Mouse (Mus musculus) kidney, embryonic 14.5 days (tissue): ENCODE results near the gene Cpne5. TPM values are rescaled to one million over a fixed set of nuclear protein-coding genes. Genes with fewer than 3 reads are reported as not detected.
A peak's percentile ranks its signal among the peaks of the same experiment; 100 is the strongest.

ENCODE experiments used
- ATAC-seq: fragments of 200-750 bp; cut with Nextera tagmentation; 2 replicates; pipeline ENCODE4 v1.8.0; 2017; ENCODE audit warnings: moderate number of reproducible peaks, mild to moderate bottlenecking, moderate TSS enrichment, moderate library complexity; ENCODE audit not compliant: low FRiP score, low TSS enrichment
- H3K27ac ChIP-seq: fragments of 300-500 bp; sonication (generic); 2 replicates; pipeline ENCODE4 v1.5.1; 2014; ENCODE audit warnings: low read depth, mild to moderate bottlenecking, low read length, moderate library complexity, mixed read lengths
- H3K27me3 ChIP-seq: fragments of 300-500 bp; sonication (generic); 2 replicates; pipeline ENCODE4 v1.6.1; 2014; ENCODE audit warnings: mild to moderate bottlenecking, low read length; ENCODE audit not compliant: control insufficient read depth, insufficient read depth
- H3K36me3 ChIP-seq: fragments of 300-500 bp; sonication (generic); 2 replicates; pipeline ENCODE4 v1.6.1; 2014; ENCODE audit warnings: low read length, mixed read lengths; ENCODE audit not compliant: control insufficient read depth, insufficient read depth
- H3K4me1 ChIP-seq: fragments of 300-500 bp; sonication (generic); 2 replicates; pipeline ENCODE4 v1.6.1; 2014; ENCODE audit warnings: low read length, mixed read lengths; ENCODE audit not compliant: control insufficient read depth, insufficient read depth
- H3K4me2 ChIP-seq: fragments of 300-500 bp; sonication (generic); replicated peaks from 2 replicates; pipeline ENCODE4 v1.6.1; 2014; ENCODE audit warnings: low read depth, mild to moderate bottlenecking, low read length
- H3K4me3 ChIP-seq: fragments of 300-500 bp; sonication (generic); 2 replicates; pipeline ENCODE4 v1.5.1; 2014; ENCODE audit warnings: mild to moderate bottlenecking, low read length
- H3K9ac ChIP-seq: fragments of 300-500 bp; sonication (generic); 2 replicates; pipeline ENCODE4 v1.6.1; 2014; ENCODE audit warnings: low read depth, mild to moderate bottlenecking, low read length, moderate library complexity
- H3K9me3 ChIP-seq: fragments of 300-500 bp; sonication (generic); 2 replicates; pipeline ENCODE4 v1.6.1; 2016; ENCODE audit warnings: low read length; ENCODE audit not compliant: control insufficient read depth
- WGBS: fragments of 180-500 bp; shearing (Covaris S2); extraction: QIAGEN DNeasy Blood & Tissue Kit; methylation state at CpG from one replicate; pipeline ENCODE4 v1.1.7; 2014; 5-methylcytosine and 5-hydroxymethylcytosine counted together
- polyA plus RNA-seq: library from polyadenylated mRNA; unstranded; fragments of >200 nt; fragmentation: Nextera tagmentation; extraction: Ambion mirVana; gene quantifications from 2 replicates; pipeline ENCODE4 v1.2.1, GENCODE M21; 2014

Gene Cpne5
- polyA plus RNA-seq, 1 experiment from 2014 or later: 12.3 TPM

DNA sequence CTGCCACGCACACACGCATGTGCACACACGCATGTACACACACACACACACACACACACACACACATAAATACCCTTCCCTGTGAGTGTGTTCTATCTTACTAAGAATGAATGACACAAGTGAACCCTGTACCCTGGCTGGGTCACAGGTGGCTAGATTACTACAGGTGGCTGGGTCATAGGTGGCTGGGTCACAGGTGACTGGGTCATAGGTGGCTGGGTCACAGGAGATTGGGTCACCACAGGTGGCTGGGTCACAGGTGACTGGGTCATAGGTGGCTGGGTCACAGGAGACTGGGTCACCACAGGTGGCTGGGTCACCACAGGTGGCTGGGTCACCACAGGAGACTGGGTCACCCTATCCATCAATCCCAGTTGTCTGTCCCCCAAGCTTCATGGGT is 27.9 kb downstream of the Cpne5 start:
- H3K4me2 ChIP-seq: no peak overlapping the region
- no peak overlapping the region for H3K9ac ChIP-seq
- H3K4me3 ChIP-seq: no peak overlapping the region
- H3K4me1 ChIP-seq: no peaks in the 10 kb centered on the region
- no peak for ATAC-seq
- 98% methylated on average over 3 of the region's 3 CpGs for WGBS
- no peaks in the 10 kb centered on the region for H3K9me3 ChIP-seq
- H3K36me3 ChIP-seq: no peaks in the 10 kb centered on the region
- no peak overlapping the region for H3K27ac ChIP-seq
- no peaks in the 10 kb centered on the region for H3K27me3 ChIP-seq

DNA sequence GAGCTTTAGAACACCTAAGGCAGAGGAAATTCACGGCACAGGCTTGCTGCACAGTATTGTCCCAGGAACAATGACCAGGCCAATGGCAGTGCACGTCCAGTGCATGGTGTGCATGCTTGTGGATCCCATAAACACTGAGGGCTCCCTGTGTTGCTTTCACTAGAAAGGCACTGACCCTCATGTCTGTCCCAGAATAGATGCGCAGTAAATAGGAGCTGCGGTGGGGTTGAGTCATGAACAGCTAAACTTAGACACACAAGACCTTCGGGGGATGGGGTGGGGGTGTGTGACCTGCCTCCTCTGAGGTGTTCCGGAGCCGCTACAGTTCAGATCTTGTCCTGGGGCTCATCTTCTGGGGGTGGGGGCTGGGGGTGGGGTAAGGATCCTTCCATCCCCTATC is 31.9 kb downstream of the Cpne5 start:
- Histone ChIP-seq H3K27ac (no peak overlapping the region), H3K36me3 (no peaks in the 10 kb centered on the region), H3K4me3 (no peak overlapping the region), H3K4me1 (no peaks in the 10 kb centered on the region), H3K9ac (no peak overlapping the region), H3K4me2 (no peak overlapping the region), H3K27me3 (no peaks in the 10 kb centered on the region), H3K9me3 (no peaks in the 10 kb centered on the region)
- no peak for ATAC-seq
- WGBS: 81% methylated on average over 7 of the region's 7 CpGs

DNA sequence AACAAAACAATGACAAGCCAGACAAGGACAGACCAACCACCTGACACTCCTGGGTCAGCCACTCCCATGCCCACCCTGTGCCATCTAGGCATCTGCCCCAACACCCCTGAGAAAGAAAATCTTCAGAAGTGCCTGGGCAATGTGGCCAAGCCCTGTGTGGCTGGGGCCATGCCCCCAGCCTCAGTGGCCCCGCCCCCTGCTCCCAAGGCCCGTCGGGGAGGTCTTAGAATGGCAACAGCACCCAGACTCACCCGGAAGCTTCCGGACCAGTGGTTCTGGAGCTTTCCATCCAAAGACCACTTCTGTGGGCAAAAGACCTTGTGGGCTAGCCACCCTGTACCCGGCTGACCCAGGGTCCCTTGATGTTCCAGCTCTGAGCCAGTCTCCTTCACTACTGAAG is 35.4 kb downstream of the Cpne5 start:
- no peak overlapping the region for H3K4me3 ChIP-seq
- 80% methylated on average over 6 of the region's 6 CpGs for WGBS
- no peaks in the 10 kb centered on the region for H3K27me3 ChIP-seq
- H3K9ac ChIP-seq: no peak overlapping the region
- no peak overlapping the region for H3K4me2 ChIP-seq
- no peaks in the 10 kb centered on the region for H3K36me3 ChIP-seq
- peaks cover 7% of the 10 kb centered on the region; the same call in 1 of the 2 replicates for H3K4me1 ChIP-seq
- ATAC-seq: no peak
- H3K27ac ChIP-seq: no peak overlapping the region
- no peaks in the 10 kb centered on the region for H3K9me3 ChIP-seq

DNA sequence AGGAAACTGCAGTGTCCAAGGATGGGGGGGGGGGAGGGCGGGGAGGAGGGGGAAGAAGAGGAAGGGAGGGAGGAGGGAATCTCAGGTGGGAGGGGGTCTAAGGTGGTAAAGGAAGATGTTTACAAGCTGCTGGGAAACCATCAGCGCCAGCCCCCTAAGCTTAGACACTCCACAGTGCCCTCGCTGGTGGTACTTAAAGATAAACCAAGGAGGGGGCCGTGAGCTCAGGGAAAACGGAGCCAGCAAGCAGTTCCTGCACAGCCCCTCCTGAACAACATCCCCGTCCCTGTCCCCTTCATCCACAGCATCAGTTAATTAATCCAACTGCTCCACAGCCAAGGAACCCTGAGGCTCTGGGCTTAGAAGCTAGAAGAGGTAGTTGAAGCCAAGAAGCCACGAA is 38.1 kb downstream of the Cpne5 start:
- Histone ChIP-seq H3K27ac (no peak overlapping the region), H3K36me3 (no peaks in the 10 kb centered on the region), H3K4me1 (peaks cover 7% of the 10 kb centered on the region; the same call in 1 of the 2 replicates), H3K9me3 (no peaks in the 10 kb centered on the region), H3K4me2 (no peak overlapping the region), H3K9ac (no peak overlapping the region), H3K27me3 (no peaks in the 10 kb centered on the region), H3K4me3 (no peak overlapping the region)
- 25% methylated on average over 6 of the region's 7 CpGs for WGBS
- no peak for ATAC-seq

DNA sequence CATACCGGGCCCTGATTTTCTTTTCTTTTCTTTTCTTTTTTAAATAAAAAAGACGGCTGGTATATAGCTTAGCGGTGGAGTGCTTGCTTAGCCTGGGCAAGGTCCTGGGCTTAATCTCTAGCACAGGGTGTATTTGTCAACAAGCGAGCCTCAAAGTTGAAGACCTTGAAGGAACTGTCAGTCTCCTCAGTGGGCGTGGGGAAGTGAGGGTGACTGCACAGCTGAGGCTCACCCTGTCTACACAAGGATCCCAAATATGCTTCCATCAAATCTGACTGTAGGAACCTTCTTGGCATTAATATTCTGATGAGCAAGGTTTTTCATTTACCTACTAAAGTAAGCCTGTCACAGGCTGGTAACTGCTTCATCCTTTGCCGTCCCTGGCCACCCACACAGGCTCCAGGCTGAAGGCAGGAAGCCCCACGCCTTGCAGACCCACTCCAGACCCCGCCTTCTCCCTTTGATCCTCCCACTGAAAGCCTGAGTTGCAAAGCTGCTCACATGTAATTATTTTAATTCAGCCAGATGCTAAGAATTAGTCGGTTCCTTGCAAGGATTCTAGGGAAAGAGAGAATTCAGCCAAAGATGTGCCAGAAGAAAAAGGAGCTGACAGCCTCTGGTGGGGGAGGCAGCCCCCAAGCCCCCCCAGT is 38.7 kb downstream of the Cpne5 start:
- H3K27ac ChIP-seq: no peak overlapping the region
- no peak overlapping the region for H3K4me3 ChIP-seq
- no peak overlapping the region for H3K9ac ChIP-seq
- no peaks in the 10 kb centered on the region for H3K27me3 ChIP-seq
- H3K4me1 ChIP-seq: peaks cover 7% of the 10 kb centered on the region; the same call in 1 of the 2 replicates
- ATAC-seq: peak; percentile 70; the same call in 1 of the 2 replicates
- no peak overlapping the region for H3K4me2 ChIP-seq
- WGBS: 22% methylated on average over 9 of the region's 9 CpGs
- H3K9me3 ChIP-seq: no peaks in the 10 kb centered on the region
- no peaks in the 10 kb centered on the region for H3K36me3 ChIP-seq

DNA sequence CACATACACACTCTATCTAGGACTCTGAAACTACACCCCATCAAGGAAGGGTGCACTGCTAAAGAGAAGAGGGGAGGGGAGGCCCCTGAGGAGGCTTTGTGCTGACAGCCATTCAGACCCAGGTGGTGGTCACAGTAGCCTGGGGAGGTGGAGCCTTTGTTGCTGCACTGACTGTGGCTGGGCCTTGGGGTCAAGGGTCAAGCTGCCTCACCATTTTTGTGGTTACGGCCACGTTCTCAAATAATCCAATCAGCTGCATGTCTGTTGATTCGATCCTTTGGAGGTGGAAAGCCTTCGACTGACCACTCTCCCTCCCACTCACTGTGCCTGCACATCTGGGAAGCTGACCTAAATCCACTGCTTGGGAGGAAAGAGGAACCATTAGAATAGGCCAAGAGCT is 42.4 kb downstream of the Cpne5 start:
- no peak overlapping the region for H3K9ac ChIP-seq
- no peaks in the 10 kb centered on the region for H3K27me3 ChIP-seq
- no peak overlapping the region for H3K27ac ChIP-seq
- H3K4me2 ChIP-seq: no peak overlapping the region
- peaks cover 7% of the 10 kb centered on the region; the same call in 1 of the 2 replicates for H3K4me1 ChIP-seq
- H3K4me3 ChIP-seq: no peak overlapping the region
- ATAC-seq: no peak
- no peaks in the 10 kb centered on the region for H3K9me3 ChIP-seq
- no peaks in the 10 kb centered on the region for H3K36me3 ChIP-seq
- WGBS: 33% methylated on average over 4 of the region's 4 CpGs

DNA sequence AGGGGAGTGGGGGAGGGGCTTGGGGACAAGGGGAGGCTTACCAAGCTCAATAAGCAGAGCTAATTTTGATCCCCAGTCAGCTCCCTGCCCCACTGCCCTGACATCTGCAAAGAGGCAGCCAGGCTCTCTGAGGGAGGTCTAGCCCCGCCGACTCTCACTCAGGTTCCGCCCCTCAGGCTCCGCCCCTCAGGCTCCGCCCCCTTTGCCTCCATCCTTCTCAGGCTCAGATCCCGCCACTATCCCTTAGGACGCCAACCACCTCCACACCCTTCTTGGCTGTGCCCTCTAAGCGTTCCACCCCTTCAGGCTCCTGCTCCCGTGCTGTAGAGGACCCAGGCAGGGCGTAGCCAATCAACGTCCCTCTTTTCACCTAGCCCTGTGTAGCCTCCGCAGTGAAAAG is 49.0 kb downstream of the Cpne5 start:
- Histone ChIP-seq H3K4me1 (peaks cover 32% of the 10 kb centered on the region), H3K9ac (peak overlapping the region; percentile 29), H3K4me3 (peak overlapping the region; percentile 17; the same call in 1 of the 2 replicates), H3K9me3 (no peaks in the 10 kb centered on the region), H3K36me3 (no peaks in the 10 kb centered on the region), H3K27me3 (no peaks in the 10 kb centered on the region), H3K27ac (no peak overlapping the region), H3K4me2 (peak overlapping the region; percentile 37)
- peak; percentile 54 for ATAC-seq
- WGBS: 9% methylated on average over 12 of the region's 12 CpGs

DNA sequence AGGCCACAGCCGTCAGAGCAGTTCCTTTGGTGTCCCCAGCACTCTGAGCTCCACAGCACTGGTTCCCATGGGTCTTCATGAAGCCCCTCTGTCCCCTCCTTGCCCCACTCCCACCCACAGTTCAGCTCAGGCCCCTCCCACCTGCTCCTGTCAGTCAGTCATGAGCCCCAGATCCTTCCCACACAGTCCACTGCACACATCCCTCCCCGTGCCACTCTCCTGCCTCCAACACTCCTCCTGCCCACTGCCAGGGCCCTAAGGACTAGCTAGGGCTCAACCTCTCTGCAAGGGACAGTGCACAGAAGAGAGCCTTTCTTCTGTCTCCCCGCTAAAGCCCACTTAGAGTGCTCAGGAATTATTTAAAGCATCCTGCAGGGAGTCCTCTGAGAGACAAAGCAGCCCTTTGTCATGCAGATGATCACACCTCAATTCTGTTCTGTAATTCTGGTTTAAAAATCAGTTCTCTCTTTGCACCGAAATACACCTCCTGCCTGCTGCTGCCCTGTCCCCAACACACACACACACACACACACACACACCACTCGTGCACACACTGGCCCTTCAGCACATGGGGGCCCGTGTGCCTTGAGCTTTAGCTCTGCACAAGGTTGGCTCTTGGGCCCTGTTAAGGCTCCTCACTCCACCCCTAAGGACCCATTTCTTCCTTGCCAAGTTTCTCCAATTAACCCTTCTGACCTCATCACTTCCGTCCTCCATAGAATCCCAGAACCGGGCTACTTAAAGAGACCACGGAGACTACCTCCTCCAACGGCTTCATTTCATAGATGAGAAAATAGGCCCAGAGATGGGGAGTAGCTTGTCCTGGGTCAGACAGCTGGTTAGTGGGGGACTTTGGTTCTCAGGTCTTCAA is 50.7 kb downstream of the Cpne5 start:
- no peak overlapping the region for H3K4me3 ChIP-seq
- H3K9ac ChIP-seq: no peak overlapping the region
- no peaks in the 10 kb centered on the region for H3K36me3 ChIP-seq
- no peak overlapping the region for H3K4me2 ChIP-seq
- no peak for ATAC-seq
- 21% methylated on average over 10 of the region's 10 CpGs for WGBS
- no peaks in the 10 kb centered on the region for H3K27me3 ChIP-seq
- no peaks in the 10 kb centered on the region for H3K9me3 ChIP-seq
- peaks cover 32% of the 10 kb centered on the region for H3K4me1 ChIP-seq
- H3K27ac ChIP-seq: no peak overlapping the region

DNA sequence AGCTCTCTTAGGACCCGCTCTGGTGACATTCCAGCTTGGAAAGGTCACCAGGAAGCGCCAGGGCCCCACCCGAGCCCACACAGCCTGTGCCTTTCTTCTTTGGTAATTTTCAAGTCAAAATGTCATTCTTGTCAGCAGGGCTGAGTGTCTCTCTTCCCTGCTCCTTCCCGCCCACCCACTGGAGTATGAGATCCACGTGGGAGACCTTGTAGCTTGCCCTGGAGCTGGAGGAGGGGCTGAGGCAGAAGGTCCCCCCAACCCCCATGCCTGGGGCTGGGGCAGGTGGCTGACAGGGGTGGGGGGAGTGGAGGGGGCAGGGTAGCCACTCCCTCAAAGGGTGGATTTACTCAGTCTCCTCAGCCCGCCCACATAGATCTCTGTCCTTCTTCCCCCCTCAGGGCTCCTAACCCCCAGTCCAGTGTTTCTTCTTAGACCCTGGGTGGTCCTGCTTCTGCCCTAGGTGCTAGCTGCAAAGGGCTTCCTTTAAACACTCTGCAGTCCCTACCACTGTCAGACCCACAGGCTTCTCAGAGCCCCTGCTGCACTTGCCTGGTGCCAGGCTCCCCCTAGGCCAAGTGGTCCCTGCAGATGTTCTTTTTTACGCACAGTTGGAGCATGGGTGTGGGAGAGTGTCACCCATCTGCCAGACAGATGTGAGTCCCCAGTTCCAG is 52.5 kb downstream of the Cpne5 start:
- Histone ChIP-seq H3K27ac (no peak overlapping the region), H3K9me3 (no peaks in the 10 kb centered on the region), H3K27me3 (no peaks in the 10 kb centered on the region), H3K4me1 (peaks cover 32% of the 10 kb centered on the region), H3K36me3 (no peaks in the 10 kb centered on the region), H3K4me3 (no peak overlapping the region), H3K4me2 (no peak overlapping the region), H3K9ac (no peak overlapping the region)
- WGBS: 39% methylated on average over 7 of the region's 7 CpGs
- ATAC-seq: no peak
